Mouse (Mus musculus): ENCODE measurements around the gene Pak2. TPM values are rescaled to one million over a fixed set of nuclear protein-coding genes. Genes with fewer than 3 reads are reported as not detected.

Pak2 gene
- polyA plus RNA-seq, 1 experiment from 2014 or later: 21.8 TPM

DNA sequence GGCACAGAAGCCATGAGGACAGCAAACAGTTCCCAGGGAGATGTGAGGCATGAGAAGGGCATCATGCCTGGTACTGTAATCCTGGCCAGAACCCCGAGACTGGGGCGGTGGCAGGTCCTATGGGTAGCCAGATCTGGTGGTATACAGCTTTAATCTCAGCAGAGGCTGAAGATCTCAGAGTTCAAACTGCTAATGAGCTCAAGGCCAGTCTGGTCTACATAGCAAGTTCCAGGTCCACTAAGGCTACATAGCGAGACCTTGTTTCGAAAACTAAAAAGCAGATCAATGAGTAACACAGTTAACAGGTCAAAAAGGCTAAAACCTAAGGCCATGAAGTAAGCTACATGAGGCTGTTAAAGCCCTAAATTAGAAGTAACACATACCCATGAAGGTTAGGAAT is 85.9 kb downstream of the Pak2 start:
- no peaks in the 10 kb centered on the region for H3K4me1 ChIP-seq (replicated peaks)
- H3K9me3 ChIP-seq (replicated peaks): no peaks in the 10 kb centered on the region
- 95% methylated on average over 4 of the region's 4 CpGs for WGBS
- H3K4me2 ChIP-seq: no peak overlapping the region
- no peaks in the 10 kb centered on the region for H3K27me3 ChIP-seq
- ATAC-seq (replicated peaks; ENCODE audit: insufficient number of reproducible peaks, insufficient read depth, low FRiP score, low read depth): no peak
- no peak overlapping the region for H3K9ac ChIP-seq
- peaks cover 20% of the 10 kb centered on the region for H3K36me3 ChIP-seq
- H3K4me3 ChIP-seq: no peak overlapping the region
- H3K27ac ChIP-seq: no peak overlapping the region

DNA sequence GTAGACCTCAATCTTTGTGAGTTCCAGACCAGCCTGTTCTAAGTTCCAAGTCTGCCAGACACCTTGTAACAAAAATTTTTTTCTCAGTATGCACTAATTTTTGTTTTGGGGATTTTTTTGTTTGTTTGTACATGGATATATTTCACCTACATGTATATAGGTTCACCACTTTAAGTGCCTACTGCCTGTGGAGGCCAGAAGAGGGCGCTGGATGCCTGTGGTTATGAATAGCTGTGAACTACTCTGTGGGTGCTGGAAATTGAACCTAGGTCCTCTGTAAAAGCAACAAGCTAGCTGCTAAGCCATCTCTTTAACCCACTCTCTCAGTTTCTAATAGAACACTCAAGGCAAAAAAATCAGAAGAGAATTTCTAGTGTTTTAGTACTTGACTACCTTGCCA is 87.1 kb downstream of the Pak2 start:
- H3K4me1 ChIP-seq (replicated peaks): no peaks in the 10 kb centered on the region
- no peak overlapping the region for H3K4me3 ChIP-seq
- H3K27me3 ChIP-seq: no peaks in the 10 kb centered on the region
- H3K9me3 ChIP-seq (replicated peaks): no peaks in the 10 kb centered on the region
- no peak for ATAC-seq (replicated peaks; ENCODE audit: insufficient number of reproducible peaks, insufficient read depth, low FRiP score, low read depth)
- no peak overlapping the region for H3K27ac ChIP-seq
- no peak overlapping the region for H3K9ac ChIP-seq
- H3K36me3 ChIP-seq: peaks cover 29% of the 10 kb centered on the region
- WGBS: 40% methylated on average over 1 of the region's 1 CpGs
- H3K4me2 ChIP-seq: no peak overlapping the region

DNA sequence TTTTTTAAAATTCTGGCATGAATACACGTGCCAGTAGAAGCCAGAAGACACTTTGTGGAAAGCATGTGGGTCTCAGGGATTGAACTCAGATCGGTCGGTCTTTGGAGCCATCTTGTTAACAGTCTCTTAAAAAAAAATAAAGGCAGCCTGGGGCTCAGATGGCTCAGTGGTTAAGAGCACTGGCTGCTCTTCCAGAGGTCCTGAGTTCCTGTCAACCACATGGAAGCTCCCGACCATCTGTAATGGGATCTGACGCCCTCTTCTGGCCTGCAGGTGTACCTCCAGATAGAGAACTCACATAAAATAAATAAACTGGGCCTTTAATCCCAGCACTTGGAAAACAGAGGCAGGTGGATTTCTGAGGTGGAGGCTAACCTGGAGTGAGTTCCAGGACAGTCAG is 98.2 kb downstream of the Pak2 start:
- H3K27me3 ChIP-seq: no peaks in the 10 kb centered on the region
- ATAC-seq (replicated peaks; ENCODE audit: insufficient number of reproducible peaks, insufficient read depth, low FRiP score, low read depth): no peak
- H3K4me2 ChIP-seq: no peak overlapping the region
- peaks cover 32% of the 10 kb centered on the region for H3K36me3 ChIP-seq
- no peaks in the 10 kb centered on the region for H3K4me1 ChIP-seq (replicated peaks)
- WGBS: 78% methylated on average over 5 of the region's 5 CpGs
- no peak overlapping the region for H3K27ac ChIP-seq
- H3K9me3 ChIP-seq (replicated peaks): no peaks in the 10 kb centered on the region
- no peak overlapping the region for H3K4me3 ChIP-seq
- H3K9ac ChIP-seq: no peak overlapping the region

DNA sequence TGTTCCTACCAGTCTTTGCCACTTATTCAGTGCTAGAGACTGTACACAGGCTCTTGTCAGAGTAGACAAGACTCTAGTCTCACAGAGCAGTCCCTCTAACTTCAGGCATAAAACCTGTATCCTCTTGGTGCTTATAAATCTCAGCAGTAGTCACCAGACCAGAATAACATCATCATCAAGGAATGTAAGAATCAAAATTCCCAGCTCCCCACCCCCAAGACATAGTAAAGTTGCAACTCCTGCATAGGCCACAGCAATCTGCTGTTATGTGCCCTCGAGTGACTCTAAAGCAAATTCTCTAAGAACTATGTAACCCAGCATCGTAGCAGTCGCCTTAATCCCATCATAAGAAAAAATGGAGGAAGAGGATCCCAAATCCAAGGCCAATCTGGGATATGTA is 99.6 kb downstream of the Pak2 start:
- H3K4me2 ChIP-seq: no peak overlapping the region
- H3K27ac ChIP-seq: no peak overlapping the region
- peaks cover 32% of the 10 kb centered on the region for H3K36me3 ChIP-seq
- H3K4me3 ChIP-seq: no peak overlapping the region
- H3K9me3 ChIP-seq (replicated peaks): no peaks in the 10 kb centered on the region
- no peaks in the 10 kb centered on the region for H3K4me1 ChIP-seq (replicated peaks)
- 83% methylated on average over 3 of the region's 3 CpGs for WGBS
- no peaks in the 10 kb centered on the region for H3K27me3 ChIP-seq
- H3K9ac ChIP-seq: no peak overlapping the region
- no peak for ATAC-seq (replicated peaks; ENCODE audit: insufficient number of reproducible peaks, insufficient read depth, low FRiP score, low read depth)

DNA sequence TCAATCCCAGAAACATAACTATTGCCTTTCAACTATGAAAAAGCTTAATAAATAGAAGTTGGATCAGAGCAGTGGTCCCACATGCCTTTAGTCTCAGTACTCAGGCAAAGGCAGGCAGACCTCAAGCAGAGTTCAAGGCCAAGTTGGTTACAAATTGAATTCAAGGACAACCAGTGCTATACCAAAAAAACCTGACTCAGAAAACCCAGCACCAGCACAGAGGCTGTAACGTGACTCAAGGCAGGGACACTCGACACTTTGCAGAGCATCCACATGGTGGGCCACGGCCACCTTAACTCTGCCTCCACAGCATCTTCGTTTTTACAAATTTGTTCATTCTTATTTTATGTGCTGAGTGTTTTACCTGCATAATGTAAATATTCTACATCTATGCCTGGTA is 103.9 kb downstream of the Pak2 start:
- Histone ChIP-seq H3K9me3 (replicated peaks) (no peaks in the 10 kb centered on the region), H3K4me3 (no peak overlapping the region), H3K9ac (no peak overlapping the region), H3K27me3 (no peaks in the 10 kb centered on the region), H3K4me2 (no peak overlapping the region), H3K36me3 (peaks cover 51% of the 10 kb centered on the region), H3K4me1 (replicated peaks) (no peaks in the 10 kb centered on the region), H3K27ac (no peak overlapping the region)
- 94% methylated on average over 4 of the region's 4 CpGs for WGBS
- ATAC-seq (replicated peaks; ENCODE audit: insufficient number of reproducible peaks, insufficient read depth, low FRiP score, low read depth): no peak

Small RNA genes within 50 kb of the gene (microRNA-seq; reads per million reads assigned to microRNA genes)
- gene Gm26269: not detected

Other genes with a start within 250 kb of the Pak2 start
- gene Meltf, start 200.5 kb downstream of the Pak2 start, polyA plus RNA-seq (2015; fragmentation: Nextera tagmentation; extraction: Ambion mirVana): 0.04 and 0.18 TPM in 2 replicates
- gene Pigz, start 145.5 kb downstream of the Pak2 start, polyA plus RNA-seq (2015; fragmentation: Nextera tagmentation; extraction: Ambion mirVana): 0.68 and 0.73 TPM in 2 replicates
- gene 0610012G03Rik, start 130.8 kb downstream of the Pak2 start, polyA plus RNA-seq (2015; fragmentation: Nextera tagmentation; extraction: Ambion mirVana): 104 and 106 TPM in 2 replicates
- 65.8 and 66.4 TPM in 2 replicates for gene Ncbp2, start 130.8 kb downstream of the Pak2 start, polyA plus RNA-seq (2015; fragmentation: Nextera tagmentation; extraction: Ambion mirVana)
- 9.9 and 10.9 TPM in 2 replicates for gene Senp5, start 76.1 kb downstream of the Pak2 start, polyA plus RNA-seq (2015; fragmentation: Nextera tagmentation; extraction: Ambion mirVana)
- gene Pigx, start 20.4 kb upstream of the Pak2 start, polyA plus RNA-seq (2015; fragmentation: Nextera tagmentation; extraction: Ambion mirVana): 60.1 and 64.3 TPM in 2 replicates
- gene Cep19, start 20.5 kb upstream of the Pak2 start, polyA plus RNA-seq (2015; fragmentation: Nextera tagmentation; extraction: Ambion mirVana): 19.1 and 19.2 TPM in 2 replicates
- 7.6 and 18.4 TPM in 2 replicates for gene Nrros, start 86.3 kb upstream of the Pak2 start, polyA plus RNA-seq (2015; fragmentation: Nextera tagmentation; extraction: Ambion mirVana)
- 0.42 TPM in 1 of 2 replicates, not detected in the other for gene Bex6, start 100.5 kb upstream of the Pak2 start, polyA plus RNA-seq (2015; fragmentation: Nextera tagmentation; extraction: Ambion mirVana)
- gene Fbxo45, start 167.8 kb upstream of the Pak2 start, polyA plus RNA-seq (2015; fragmentation: Nextera tagmentation; extraction: Ambion mirVana): 8.7 and 11.0 TPM in 2 replicates
- gene Wdr53, start 167.9 kb upstream of the Pak2 start, polyA plus RNA-seq (2015; fragmentation: Nextera tagmentation; extraction: Ambion mirVana): 9.5 and 10.6 TPM in 2 replicates
- gene Smco1, start 192.1 kb upstream of the Pak2 start, polyA plus RNA-seq (2015; fragmentation: Nextera tagmentation; extraction: Ambion mirVana): 0.16 and 0.29 TPM in 2 replicates
- gene Rnf168, start 198.1 kb upstream of the Pak2 start, polyA plus RNA-seq (2015; fragmentation: Nextera tagmentation; extraction: Ambion mirVana): 18.6 and 21.4 TPM in 2 replicates